Mouse (Mus musculus) kidney, postnatal 10 days (tissue): ENCODE measurements at regions not wholly inside any gene's neighbourhood (a gene's known extent, or its start where the extent isn't known, plus 50 kb on each side); places are given as distances from the start of the nearest gene placed in this dataset.

Experiments
- DNase-seq: peaks from one replicate; pipeline ENCODE4 v3.0.0; 2021; ENCODE audit warnings: mixed read lengths

GRCm38 (mm10) chrX:96876239-96876638 is 163.0 kb downstream of the Gpr165 start:
- DNase-seq: no peak

- peak; percentile 33 for DNase-seq
These were observed 165.5 kb downstream of the Gpr165 start for GRCm38 (mm10) chrX:96878721-96879120.

- no peak for DNase-seq
These were observed 165.9 kb downstream of the Gpr165 start for GRCm38 (mm10) chrX:96879154-96879553.

GRCm38 (mm10) chrX:96900636-96901035 is 171.8 kb upstream of the Pgr15l start:
- no peak for DNase-seq
